Mouse (Mus musculus) midbrain, embryonic 13.5 days (tissue): ENCODE data around the gene Rinl. TPM values are rescaled to one million over a fixed set of nuclear protein-coding genes. Genes with fewer than 3 reads are reported as not detected.

Experiments
- ATAC-seq: fragments of 200-750 bp; cut with Nextera tagmentation; 2 replicates; pipeline ENCODE4 v1.8.0; 2017; ENCODE audit warnings: mild to moderate bottlenecking, moderate TSS enrichment, moderate library complexity
- H3K27ac ChIP-seq: fragments of 300-500 bp; sonication (generic); 2 replicates; pipeline ENCODE4 v1.5.1; 2015; ENCODE audit warnings: inconsistent platforms, mild to moderate bottlenecking, moderate library complexity
- H3K27me3 ChIP-seq: fragments of 300-500 bp; sonication (generic); 2 replicates; pipeline ENCODE4 v1.6.1; 2015; ENCODE audit warnings: mild to moderate bottlenecking, inconsistent platforms
- H3K36me3 ChIP-seq: fragments of 300-500 bp; sonication (generic); 2 replicates; pipeline ENCODE4 v1.6.1; 2015; ENCODE audit warnings: mild to moderate bottlenecking, inconsistent platforms
- H3K4me1 ChIP-seq: fragments of 300-500 bp; sonication (generic); replicated peaks from 2 replicates; pipeline ENCODE4 v1.6.1; 2015; ENCODE audit warnings: inconsistent platforms
- H3K4me2 ChIP-seq: fragments of 300-500 bp; sonication (generic); replicated peaks from 2 replicates; pipeline ENCODE4 v1.6.1; 2015; ENCODE audit warnings: moderate library complexity, mild to moderate bottlenecking, inconsistent platforms
- H3K4me3 ChIP-seq: fragments of 300-500 bp; sonication (generic); replicated peaks from 2 replicates; pipeline ENCODE4 v1.5.1; 2015; ENCODE audit warnings: mild to moderate bottlenecking, inconsistent platforms
- H3K9ac ChIP-seq: fragments of 300-500 bp; sonication (generic); replicated peaks from 2 replicates; pipeline ENCODE4 v1.6.1; 2015; ENCODE audit warnings: mild to moderate bottlenecking, inconsistent platforms
- H3K9me3 ChIP-seq: fragments of 300-500 bp; sonication (generic); 2 replicates; pipeline ENCODE4 v1.6.1; 2016; ENCODE audit warnings: mild to moderate bottlenecking, inconsistent platforms
- WGBS: fragments of 180-500 bp; shearing (Covaris S2); methylation state at CpG from one replicate; pipeline ENCODE4 v1.1.7; 2015; 5-methylcytosine and 5-hydroxymethylcytosine counted together
- polyA plus RNA-seq: library from polyadenylated mRNA; unstranded; fragments of >200 nt; fragmentation: Nextera tagmentation; extraction: Ambion mirVana; gene quantifications from 2 replicates; pipeline ENCODE4 v1.2.1, GENCODE M21; 2015

The Rinl gene
- polyA plus RNA-seq, 1 experiment from 2014 or later, result 1.9 TPM

DNA sequence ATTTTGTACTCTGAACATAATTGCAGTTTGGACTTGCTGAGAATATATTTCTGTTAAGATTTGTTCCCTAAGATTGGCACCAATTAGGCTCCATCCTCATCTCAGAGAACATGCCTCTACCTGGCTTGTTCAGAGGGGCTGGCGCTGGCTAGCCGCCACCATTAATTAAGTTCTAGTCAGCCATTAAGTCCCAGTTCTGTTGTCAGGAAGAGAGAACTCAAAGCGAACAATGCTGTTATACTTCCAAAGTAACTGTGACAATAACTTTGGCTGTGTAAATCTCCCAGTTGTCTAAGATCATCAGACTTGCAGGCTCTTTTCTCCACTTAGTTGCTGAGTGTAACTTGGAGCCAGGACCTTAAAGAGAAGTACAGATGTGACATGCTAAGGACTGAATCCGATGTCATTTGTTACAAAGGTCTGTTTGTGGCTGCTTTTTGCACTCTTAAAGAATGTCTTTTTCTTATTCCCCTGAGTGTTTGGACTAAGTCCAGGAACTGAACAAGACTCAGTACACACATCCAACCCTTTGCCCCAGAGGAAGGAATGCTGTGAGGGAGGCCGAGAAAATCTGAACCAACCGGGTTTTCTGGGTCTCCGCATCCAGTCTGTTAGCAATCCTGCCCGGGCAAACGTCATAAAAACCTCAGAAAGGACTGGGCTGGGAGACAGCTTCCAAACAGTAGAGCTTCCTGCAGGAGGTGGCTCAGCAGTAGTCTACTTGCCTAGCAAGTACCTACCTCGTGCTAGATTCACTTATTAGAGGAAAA, 13.3 kb downstream of the Rinl start:
- Histone ChIP-seq H3K4me1 (peaks cover 11% of the 10 kb centered on the region), H3K4me2 (no peak overlapping the region), H3K27me3 (no peaks in the 10 kb centered on the region), H3K9me3 (no peaks in the 10 kb centered on the region), H3K9ac (no peak overlapping the region), H3K36me3 (no peaks in the 10 kb centered on the region), H3K4me3 (no peak overlapping the region), H3K27ac (no peak overlapping the region; the same call in 1 of the 2 replicates)
- no peak for ATAC-seq
- 30% methylated on average over 10 of the region's 10 CpGs for WGBS

DNA sequence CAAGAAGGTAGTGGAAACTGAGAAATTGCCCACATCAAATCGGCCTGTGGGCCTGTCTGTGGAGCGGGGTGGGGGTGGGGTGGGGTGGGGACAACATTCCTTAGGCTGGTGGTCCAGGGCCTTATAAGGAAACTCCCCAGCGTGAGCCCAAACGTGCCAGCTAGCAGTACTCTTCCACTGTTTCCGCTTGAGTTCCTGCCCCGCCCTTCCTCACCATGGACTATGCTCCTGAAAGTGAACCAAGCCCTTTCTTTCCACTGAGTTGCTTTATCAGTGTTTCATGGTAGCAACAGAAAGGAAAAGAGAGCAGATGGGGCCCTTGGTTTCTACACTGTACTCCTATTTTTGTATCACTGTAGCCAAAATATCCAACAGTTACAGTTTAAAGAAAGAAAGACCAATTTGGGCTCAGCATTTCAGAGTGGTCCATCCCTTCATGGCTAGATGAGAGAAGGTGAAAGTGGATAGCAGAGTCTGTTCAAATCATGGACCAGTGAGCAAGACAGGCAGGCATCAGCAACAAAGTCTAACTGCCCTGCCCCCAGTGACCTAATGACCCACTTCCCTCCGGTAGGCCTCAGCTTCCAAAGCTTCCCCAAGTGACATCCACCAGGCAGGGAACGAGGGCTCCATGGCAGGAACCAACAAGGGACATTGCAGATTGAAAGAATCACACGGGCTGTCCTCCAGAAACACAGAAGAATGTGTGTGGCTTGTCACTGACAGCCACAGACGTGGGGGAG, 14.2 kb downstream of the Rinl start:
- Histone ChIP-seq H3K36me3 (no peaks in the 10 kb centered on the region), H3K27ac (no peak overlapping the region; the same call in 1 of the 2 replicates), H3K4me2 (no peak overlapping the region), H3K27me3 (no peaks in the 10 kb centered on the region), H3K9me3 (no peaks in the 10 kb centered on the region), H3K4me1 (peaks cover 17% of the 10 kb centered on the region), H3K9ac (no peak overlapping the region), H3K4me3 (no peak overlapping the region)
- ATAC-seq, result no peak
- 9% methylated on average over 10 of the region's 10 CpGs for WGBS

DNA sequence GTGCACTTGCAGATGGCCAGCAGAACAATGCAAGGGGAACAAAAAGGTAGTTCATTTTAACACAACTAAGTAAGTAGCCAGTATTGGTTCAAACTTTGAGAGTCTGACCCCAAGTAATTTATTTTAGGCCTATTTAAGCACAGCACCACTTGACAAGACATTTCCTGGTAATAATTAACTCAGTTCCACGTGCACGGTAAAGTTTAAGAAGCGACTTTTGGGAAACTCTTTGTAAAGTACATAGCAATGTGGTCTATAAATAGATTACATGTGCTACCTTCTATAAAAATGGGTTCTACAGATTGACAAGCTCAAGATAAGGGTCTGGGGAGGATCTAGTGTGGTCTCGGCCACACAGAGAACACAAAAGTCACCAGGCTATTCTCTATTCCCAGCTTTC, 15.0 kb downstream of the Rinl start:
- Histone ChIP-seq H3K27me3 (no peaks in the 10 kb centered on the region), H3K4me1 (peaks cover 20% of the 10 kb centered on the region), H3K4me3 (no peak overlapping the region), H3K36me3 (no peaks in the 10 kb centered on the region), H3K4me2 (no peak overlapping the region), H3K9me3 (no peaks in the 10 kb centered on the region), H3K27ac (no peak overlapping the region), H3K9ac (no peak overlapping the region)
- no peak for ATAC-seq
- 76% methylated on average over 4 of the region's 4 CpGs for WGBS

DNA sequence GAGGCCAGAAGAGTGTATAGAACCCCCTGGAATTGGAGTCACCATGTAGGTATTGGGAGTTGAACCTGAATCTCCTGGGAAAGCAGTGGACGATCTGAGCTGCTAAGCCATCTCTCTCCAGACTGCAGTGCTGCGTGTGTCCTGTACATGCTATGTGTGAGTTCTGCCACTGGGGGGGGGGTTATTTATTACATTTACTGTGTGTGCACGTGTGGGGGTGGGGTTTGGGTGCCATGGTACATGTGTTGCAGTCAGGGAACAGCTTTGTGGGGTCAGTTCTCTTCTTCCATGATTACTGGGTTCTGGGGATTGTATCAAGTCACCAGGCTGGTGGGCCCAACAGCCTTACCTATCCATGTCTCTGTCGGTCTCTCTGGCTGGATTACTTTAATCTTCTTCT, 18.1 kb downstream of the Rinl start:
- Histone ChIP-seq H3K27me3 (no peaks in the 10 kb centered on the region), H3K27ac (no peak overlapping the region), H3K9me3 (no peaks in the 10 kb centered on the region), H3K4me2 (no peak overlapping the region), H3K9ac (no peak overlapping the region), H3K4me3 (no peak overlapping the region), H3K36me3 (no peaks in the 10 kb centered on the region), H3K4me1 (peaks cover 26% of the 10 kb centered on the region)
- WGBS, result 78% methylated on average over 4 of the region's 4 CpGs
- no peak for ATAC-seq

DNA sequence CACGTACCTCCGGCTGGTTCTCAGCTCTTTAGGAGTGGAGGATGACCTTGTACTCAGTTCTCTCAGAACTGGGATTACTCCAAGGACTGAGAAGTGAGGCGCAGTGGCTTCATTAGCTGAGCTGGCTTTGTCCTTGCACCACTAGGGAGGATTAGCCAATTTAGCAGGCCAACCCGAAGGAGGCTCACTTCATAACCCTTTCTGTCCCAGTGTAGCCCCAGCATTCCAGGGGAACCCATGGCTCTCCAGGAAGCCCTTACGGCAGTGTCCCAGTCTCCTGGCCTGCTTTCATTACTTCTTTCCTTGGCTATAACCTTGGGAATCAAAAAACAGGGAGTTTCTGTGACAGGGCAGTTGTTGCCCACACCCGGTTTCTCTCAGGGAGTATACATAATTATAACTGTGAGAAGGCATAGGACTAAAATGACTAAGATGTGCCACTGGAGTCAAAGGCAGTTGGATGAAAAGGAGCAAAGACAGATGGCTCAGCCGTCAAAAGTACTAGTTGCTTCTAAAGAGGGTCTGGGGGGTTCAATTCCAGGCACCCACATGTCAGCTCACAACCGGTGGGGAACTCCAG, 19.0 kb downstream of the Rinl start:
- peak overlapping the region; percentile 87 for H3K9ac ChIP-seq
- H3K4me1 ChIP-seq, result peaks cover 30% of the 10 kb centered on the region
- no peaks in the 10 kb centered on the region for H3K9me3 ChIP-seq
- no peaks in the 10 kb centered on the region for H3K27me3 ChIP-seq
- no peak for ATAC-seq
- H3K27ac ChIP-seq, result peak overlapping the region; percentile 99
- H3K36me3 ChIP-seq, result 0 out of 2 replicates have a peak, but pooled peaks cover 5% of the 10 kb centered on the region
- H3K4me2 ChIP-seq, result peak overlapping the region; percentile 95
- WGBS, result 25% methylated on average over 6 of the region's 8 CpGs
- H3K4me3 ChIP-seq, result peak overlapping the region; percentile 81

DNA sequence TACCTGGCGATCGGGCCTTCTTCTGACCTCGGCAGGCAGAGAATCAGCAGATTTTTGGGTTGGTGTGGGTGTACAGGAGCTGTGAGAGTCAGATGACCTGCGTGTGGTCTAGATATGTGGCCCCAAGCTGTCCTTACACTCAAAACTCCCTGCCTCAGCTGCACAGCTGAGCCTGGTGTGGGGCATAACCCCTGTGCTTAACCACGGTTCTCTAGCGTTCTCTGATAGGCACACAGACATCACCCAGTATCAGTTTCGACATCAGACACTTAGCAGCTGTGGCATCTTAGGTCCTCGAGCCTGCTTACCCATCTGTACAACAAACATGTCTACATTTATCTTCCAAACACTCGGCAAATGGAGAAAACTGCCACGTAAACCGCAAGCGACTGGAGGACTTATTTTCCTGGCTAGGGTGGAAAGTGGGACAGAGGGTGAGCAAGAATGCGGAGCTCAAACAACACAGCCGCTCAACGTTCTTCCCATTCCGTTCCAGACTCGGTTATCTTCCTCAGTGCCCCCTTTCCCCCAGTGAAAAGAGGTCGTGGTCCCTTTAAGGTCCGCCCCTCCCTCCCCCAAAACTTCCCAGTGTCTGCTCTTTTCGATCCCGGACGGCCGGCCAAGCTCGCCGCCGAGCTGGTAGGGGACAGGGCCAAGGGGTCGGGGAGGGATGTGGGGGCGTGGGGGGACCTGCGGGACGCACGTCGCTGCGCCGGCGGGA, 19.6 kb downstream of the Rinl start, which contains the start of gene Hnrnpl:
Hnrnpl (plus strand) TSS at position 321 of the 721 bp plus-strand sequence.
- peaks cover 12% of the 10 kb centered on the region for H3K36me3 ChIP-seq
- H3K9me3 ChIP-seq, result no peaks in the 10 kb centered on the region
- WGBS, result 2% methylated on average over 33 of the region's 35 CpGs
- no peaks in the 10 kb centered on the region for H3K27me3 ChIP-seq
- H3K9ac ChIP-seq, result peak within 1 kb of the TSS; percentile 87
- H3K4me2 ChIP-seq, result peak within 1 kb of the TSS; percentile 95
- peak within 1 kb of the TSS; percentile 81 for H3K4me3 ChIP-seq
- peak within 1 kb of the TSS; percentile 99 for H3K27ac ChIP-seq
- H3K4me1 ChIP-seq, result peaks cover 30% of the 10 kb centered on the region
- no peak; the same call in 1 of the 2 replicates for ATAC-seq

DNA sequence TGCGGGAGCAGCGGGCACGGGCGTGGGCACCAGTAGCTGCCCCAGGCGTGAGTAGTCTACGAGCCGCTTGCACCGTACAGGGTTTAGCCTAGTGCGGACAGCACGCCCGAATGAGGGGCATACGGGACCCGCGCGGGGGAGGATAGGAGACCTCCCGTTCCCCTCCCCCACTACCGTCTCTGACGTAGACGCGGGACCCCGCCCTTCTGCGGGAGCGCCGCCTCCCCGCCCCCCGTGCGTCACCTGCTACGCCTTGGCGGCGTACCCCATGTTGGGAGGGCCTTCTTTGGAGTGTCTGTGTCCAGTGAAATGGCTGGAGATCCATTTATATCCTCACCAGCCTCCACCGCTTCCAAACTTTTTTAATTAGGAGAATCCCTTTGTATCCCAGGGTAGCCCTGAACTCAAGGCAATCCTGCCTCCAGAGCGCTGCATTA, 20.2 kb downstream of the Rinl start:
- Histone ChIP-seq H3K4me3 (peak overlapping the region; percentile 81), H3K9ac (peak overlapping the region; percentile 87), H3K9me3 (no peaks in the 10 kb centered on the region), H3K4me1 (peaks cover 35% of the 10 kb centered on the region), H3K27me3 (no peaks in the 10 kb centered on the region), H3K36me3 (peaks cover 17% of the 10 kb centered on the region), H3K27ac (peak overlapping the region; percentile 99), H3K4me2 (peak overlapping the region; percentile 95)
- ATAC-seq, result peak; percentile 64
- under 1% methylated on average over 32 of the region's 32 CpGs for WGBS

DNA sequence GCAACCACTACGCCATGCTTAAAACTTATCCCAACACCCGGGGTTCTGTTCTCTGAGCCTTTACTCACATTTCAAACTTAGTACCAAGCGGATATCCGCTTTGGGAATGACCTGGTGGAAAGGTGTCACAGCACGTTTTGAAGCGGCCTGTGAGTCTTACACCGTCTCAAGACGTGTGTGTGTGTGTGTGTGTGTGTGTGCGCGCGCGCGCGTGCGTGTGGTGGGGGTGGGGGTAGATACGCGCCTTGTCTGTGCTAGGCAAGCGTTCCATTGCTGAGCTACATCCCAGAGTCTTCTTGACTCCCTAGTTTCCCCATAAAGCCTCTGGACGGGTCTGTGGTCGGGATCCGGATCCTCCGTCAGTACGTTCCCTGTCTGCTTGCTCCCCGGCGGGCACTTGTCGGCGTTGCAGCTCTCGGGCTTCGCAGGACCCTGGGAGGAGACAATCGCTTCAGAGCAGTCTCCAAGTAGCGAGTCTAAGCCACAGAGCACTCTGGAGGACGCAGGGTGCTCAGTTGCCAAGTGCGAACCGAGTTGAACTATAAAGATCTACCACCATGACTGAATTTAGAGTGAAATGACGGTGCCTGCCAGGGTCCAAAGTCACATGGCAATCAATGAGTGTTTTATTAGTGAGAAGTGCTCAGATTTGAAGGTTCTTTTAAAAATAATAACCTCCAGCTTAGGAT, 20.8 kb downstream of the Rinl start:
- WGBS, result under 1% methylated on average over 35 of the region's 35 CpGs
- H3K36me3 ChIP-seq, result peaks cover 23% of the 10 kb centered on the region
- peak overlapping the region; percentile 95 for H3K4me2 ChIP-seq
- H3K27ac ChIP-seq, result peak overlapping the region; percentile 99
- ATAC-seq, result peak; percentile 28
- H3K9me3 ChIP-seq, result no peaks in the 10 kb centered on the region
- peak overlapping the region; percentile 81 for H3K4me3 ChIP-seq
- H3K27me3 ChIP-seq, result no peaks in the 10 kb centered on the region
- H3K9ac ChIP-seq, result peak overlapping the region; percentile 87
- H3K4me1 ChIP-seq, result peaks cover 41% of the 10 kb centered on the region

DNA sequence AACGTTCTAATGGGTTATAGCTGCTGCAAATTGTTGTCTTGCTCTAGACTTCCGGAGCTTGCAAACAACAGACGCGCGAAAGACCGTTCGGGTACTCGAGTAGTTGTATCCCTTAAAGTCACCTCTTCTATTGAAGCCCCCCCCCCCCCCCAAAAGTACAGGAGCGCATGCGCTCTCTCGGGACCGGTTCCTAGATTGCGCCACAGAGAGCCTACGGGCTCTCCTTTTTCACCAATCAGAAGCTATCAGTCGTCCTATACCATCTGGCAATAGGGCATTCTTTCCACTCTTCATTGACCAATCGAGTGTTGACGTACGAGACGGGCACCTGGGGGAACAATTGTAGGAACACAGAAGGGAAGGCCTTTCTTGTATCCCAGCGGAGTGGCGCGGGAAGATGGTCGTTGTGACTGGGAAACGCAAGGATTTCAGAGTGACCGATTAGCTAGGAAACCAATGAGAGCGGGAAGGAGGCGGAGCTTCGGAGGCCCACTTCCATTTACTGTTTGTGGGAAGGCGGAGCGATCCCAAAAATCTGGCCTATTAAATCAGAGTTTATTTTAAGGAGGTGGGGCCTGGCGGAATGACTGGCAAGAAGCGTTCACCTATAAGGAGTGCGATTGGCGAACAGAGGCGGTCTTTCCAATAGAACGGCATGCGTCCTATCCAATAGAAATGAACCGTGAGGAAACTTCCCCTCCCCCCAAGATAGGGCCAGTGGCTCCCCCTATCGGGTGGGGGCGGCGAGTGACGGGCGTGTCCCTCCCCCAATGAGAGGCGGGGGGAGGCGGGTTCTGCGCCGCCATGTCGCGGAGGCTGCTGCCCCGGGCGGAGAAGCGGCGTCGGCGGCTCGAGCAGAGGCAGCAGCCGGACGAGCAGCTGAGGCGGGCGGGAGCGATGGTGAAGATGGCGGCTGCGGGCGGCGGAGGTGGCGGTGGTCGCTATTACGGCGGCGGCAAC, 21.6 kb downstream of the Rinl start:
- WGBS, result under 1% methylated on average over 64 of the region's 70 CpGs

DNA sequence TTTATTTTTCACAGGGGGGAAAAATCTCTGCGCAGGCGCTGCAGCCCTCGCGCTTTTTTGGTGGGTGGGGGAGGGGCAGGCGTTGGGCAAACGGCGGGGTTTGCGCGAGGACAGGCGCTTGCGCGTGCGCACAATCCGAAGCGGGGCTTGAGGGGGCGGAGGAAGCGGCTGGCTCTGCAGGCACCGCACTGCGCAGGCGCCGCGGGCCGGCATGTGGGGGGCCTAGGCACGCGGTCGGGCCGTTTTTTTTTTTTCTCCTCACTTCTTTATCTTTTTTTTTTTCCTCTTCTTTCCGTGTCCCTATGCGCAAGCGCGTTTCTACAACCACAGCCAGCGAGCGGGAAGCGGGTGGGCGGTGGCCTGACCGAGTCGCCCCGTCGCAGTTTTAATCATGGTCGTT, 22.5 kb downstream of the Rinl start:
- Histone ChIP-seq H3K9ac (peak overlapping the region; percentile 87), H3K4me2 (peak overlapping the region; percentile 92), H3K4me1 (peaks cover 56% of the 10 kb centered on the region), H3K36me3 (peaks cover 40% of the 10 kb centered on the region), H3K4me3 (peak overlapping the region; percentile 81), H3K27ac (peak overlapping the region; percentile 98), H3K9me3 (no peaks in the 10 kb centered on the region), H3K27me3 (no peaks in the 10 kb centered on the region)
- no peak; the same call in 1 of the 2 replicates for ATAC-seq
- under 1% methylated on average over 40 of the region's 40 CpGs for WGBS

More for the DNA sequence above, 21.6 kb downstream of the Rinl start:
- Histone ChIP-seq H3K9ac (peak overlapping the region; percentile 87), H3K27ac (peak overlapping the region; percentile 99), H3K4me3 (peak overlapping the region; percentile 81), H3K4me1 (peaks cover 48% of the 10 kb centered on the region), H3K9me3 (no peaks in the 10 kb centered on the region), H3K4me2 (peak overlapping the region; percentile 95), H3K36me3 (peaks cover 32% of the 10 kb centered on the region), H3K27me3 (no peaks in the 10 kb centered on the region)
- ATAC-seq, result peak; percentile 93
